Mouse (Mus musculus): ENCODE measurements around the gene Atxn7l2. TPM values are rescaled to one million over a fixed set of nuclear protein-coding genes. Genes with fewer than 3 reads are reported as not detected.

The Atxn7l2 gene
- polyA plus RNA-seq, 1 experiment from 2014 or later, result 20.3 TPM

- 58% methylated on average over 20 of the region's 20 CpGs for WGBS
- Histone ChIP-seq H3K36me3 (no peaks in the 10 kb centered on the region), H3K9me3 (replicated peaks) (no peaks in the 10 kb centered on the region), H3K27me3 (peaks cover 25% of the 10 kb centered on the region), H3K4me2 (peak overlapping the region; percentile 97), H3K4me1 (peaks cover 33% of the 10 kb centered on the region), H3K4me3 (replicated peaks) (peak overlapping the region; percentile 75), H3K27ac (no peak overlapping the region), H3K9ac (no peak overlapping the region)
- peak; percentile 16 for ATAC-seq (replicated peaks; ENCODE audit: low FRiP score)
Measured at GRCm38 (mm10) chr3:108187111-108187795, 23.5 kb downstream of the Atxn7l2 start.

- peak within 1 kb of the TSS; percentile 66 for H3K27ac ChIP-seq
Measured at GRCm38 (mm10) chr3:108186098-108187047, 24.4 kb downstream of the Atxn7l2 start, which contains the start of gene Amigo1. Gene Amigo1, plus strand, starts transcription at chr3:108186335.

GRCm38 (mm10) chr3:108185460-108186097, 25.2 kb downstream of the Atxn7l2 start:
- Histone ChIP-seq H3K9me3 (replicated peaks) (no peaks in the 10 kb centered on the region), H3K9ac (peak overlapping the region; percentile 73), H3K4me3 (replicated peaks) (peak overlapping the region; percentile 75), H3K27me3 (peaks cover 25% of the 10 kb centered on the region), H3K36me3 (no peaks in the 10 kb centered on the region), H3K27ac (no peak overlapping the region), H3K4me2 (peak overlapping the region; percentile 97), H3K4me1 (peaks cover 33% of the 10 kb centered on the region)
- 0 out of 2 replicates have a peak, but pooled peaks have one; percentile 37 for ATAC-seq (replicated peaks; ENCODE audit: low FRiP score)
- 5% methylated on average over 16 of the region's 16 CpGs for WGBS

More at GRCm38 (mm10) chr3:108186098-108187047, 24.4 kb downstream of the Atxn7l2 start, which contains the start of gene Amigo1:
- Histone ChIP-seq H3K27me3 (peaks cover 25% of the 10 kb centered on the region), H3K4me2 (peak within 1 kb of the TSS; percentile 97), H3K4me3 (replicated peaks) (peak within 1 kb of the TSS; percentile 75), H3K9ac (peak within 1 kb of the TSS; percentile 73), H3K4me1 (peaks cover 33% of the 10 kb centered on the region), H3K36me3 (no peaks in the 10 kb centered on the region), H3K9me3 (replicated peaks) (no peaks in the 10 kb centered on the region)
- peak; percentile 82 for ATAC-seq (replicated peaks; ENCODE audit: low FRiP score)
- WGBS, result 1% methylated on average over 99 of the region's 100 CpGs

GRCm38 (mm10) chr3:108184742-108185141, 26.0 kb downstream of the Atxn7l2 start:
- WGBS, result 60% methylated on average over 3 of the region's 3 CpGs
- no peaks in the 10 kb centered on the region for H3K36me3 ChIP-seq
- H3K4me1 ChIP-seq, result peaks cover 27% of the 10 kb centered on the region
- H3K27me3 ChIP-seq, result peaks cover 25% of the 10 kb centered on the region
- ATAC-seq (replicated peaks; ENCODE audit: low FRiP score), result no peak
- no peak overlapping the region for H3K4me3 ChIP-seq (replicated peaks)
- no peak overlapping the region for H3K4me2 ChIP-seq
- no peak overlapping the region for H3K27ac ChIP-seq
- H3K9me3 ChIP-seq (replicated peaks), result no peaks in the 10 kb centered on the region
- no peak overlapping the region for H3K9ac ChIP-seq

- no peak for ATAC-seq (replicated peaks; ENCODE audit: low FRiP score)
- no peaks in the 10 kb centered on the region for H3K9me3 ChIP-seq (replicated peaks)
- H3K9ac ChIP-seq, result no peak overlapping the region
- no peak overlapping the region for H3K4me2 ChIP-seq
- H3K27me3 ChIP-seq, result peaks cover 9% of the 10 kb centered on the region
- no peak overlapping the region for H3K27ac ChIP-seq
- no peak overlapping the region for H3K4me3 ChIP-seq (replicated peaks)
- H3K36me3 ChIP-seq, result no peaks in the 10 kb centered on the region
- 54% methylated on average over 2 of the region's 2 CpGs for WGBS
- peaks cover 3% of the 10 kb centered on the region; the same call in 1 of the 2 replicates for H3K4me1 ChIP-seq
Measured at GRCm38 (mm10) chr3:108180514-108180913, 30.2 kb downstream of the Atxn7l2 start.

GRCm38 (mm10) chr3:108178756-108179715, 31.7 kb downstream of the Atxn7l2 start:
- H3K9ac ChIP-seq, result no peak overlapping the region
- H3K4me2 ChIP-seq, result no peak overlapping the region
- no peak overlapping the region for H3K27ac ChIP-seq
- H3K36me3 ChIP-seq, result no peaks in the 10 kb centered on the region
- 0 out of 2 replicates have a peak, but pooled peaks have one; percentile 29 for ATAC-seq (replicated peaks; ENCODE audit: low FRiP score)
- no peaks in the 10 kb centered on the region for H3K9me3 ChIP-seq (replicated peaks)
- no peak overlapping the region for H3K4me3 ChIP-seq (replicated peaks)
- peaks cover 1% of the 10 kb centered on the region; the same call in 1 of the 2 replicates for H3K27me3 ChIP-seq
- H3K4me1 ChIP-seq, result peaks cover 9% of the 10 kb centered on the region
- WGBS, result 64% methylated on average over 7 of the region's 7 CpGs

GRCm38 (mm10) chr3:108174672-108175531, 35.8 kb downstream of the Atxn7l2 start:
- H3K4me1 ChIP-seq, result peaks cover 9% of the 10 kb centered on the region
- WGBS, result 19% methylated on average over 14 of the region's 14 CpGs
- peaks cover 7% of the 10 kb centered on the region; the same call in 1 of the 2 replicates for H3K27me3 ChIP-seq
- 0 out of 2 replicates have a peak overlapping the region, but pooled peaks have one; percentile 27 for H3K27ac ChIP-seq
- H3K4me2 ChIP-seq, result peak overlapping the region; percentile 27
- H3K4me3 ChIP-seq (replicated peaks), result no peak overlapping the region
- no peak overlapping the region for H3K9ac ChIP-seq
- H3K9me3 ChIP-seq (replicated peaks), result no peaks in the 10 kb centered on the region
- peak; percentile 52 for ATAC-seq (replicated peaks; ENCODE audit: low FRiP score)
- H3K36me3 ChIP-seq, result no peaks in the 10 kb centered on the region

GRCm38 (mm10) chr3:108169199-108169598, 41.5 kb downstream of the Atxn7l2 start:
- H3K27me3 ChIP-seq, result peaks cover 18% of the 10 kb centered on the region
- H3K4me1 ChIP-seq, result peaks cover 47% of the 10 kb centered on the region
- H3K9ac ChIP-seq, result no peak overlapping the region
- H3K27ac ChIP-seq, result no peak overlapping the region
- H3K9me3 ChIP-seq (replicated peaks), result no peaks in the 10 kb centered on the region
- H3K4me2 ChIP-seq, result no peak overlapping the region
- H3K4me3 ChIP-seq (replicated peaks), result no peak overlapping the region
- ATAC-seq (replicated peaks; ENCODE audit: low FRiP score), result no peak
- 38% methylated on average over 3 of the region's 3 CpGs for WGBS
- no peaks in the 10 kb centered on the region for H3K36me3 ChIP-seq

GRCm38 (mm10) chr3:108167499-108167898, 43.2 kb downstream of the Atxn7l2 start:
- Histone ChIP-seq H3K4me1 (peaks cover 47% of the 10 kb centered on the region), H3K27ac (peak overlapping the region; percentile 82), H3K4me3 (replicated peaks) (no peak overlapping the region), H3K4me2 (peak overlapping the region; percentile 35), H3K27me3 (peaks cover 13% of the 10 kb centered on the region), H3K9me3 (replicated peaks) (no peaks in the 10 kb centered on the region), H3K9ac (no peak overlapping the region; the same call in 1 of the 2 replicates), H3K36me3 (no peaks in the 10 kb centered on the region)
- ATAC-seq (replicated peaks; ENCODE audit: low FRiP score), result 0 out of 2 replicates have a peak, but pooled peaks have one; percentile 27
- WGBS, result 15% methylated on average over 14 of the region's 14 CpGs
